Mouse (Mus musculus): ENCODE results near the gene Igflr1.

Igflr1 gene

GRCm38 (mm10) chr7:30553810-30554584 lies 11.2 kb upstream of the Igflr1 start:
- peak; percentile 67 for DNase-seq

GRCm38 (mm10) chr7:30556894-30557536 lies 8.2 kb upstream of the Igflr1 start:
- no peak for DNase-seq

- DNase-seq = peak; percentile 45
Measured at GRCm38 (mm10) chr7:30557901-30558514, 7.2 kb upstream of the Igflr1 start.

GRCm38 (mm10) chr7:30558656-30559442 lies 6.4 kb upstream of the Igflr1 start:
- peak; percentile 54 for DNase-seq

- DNase-seq = peak; percentile 100
Measured at GRCm38 (mm10) chr7:30559443-30559954, 5.7 kb upstream of the Igflr1 start, which contains the start of gene Lin37. Lin37 (minus strand) TSS chr7:30559838.

- DNase-seq = peak; percentile 61
Measured at GRCm38 (mm10) chr7:30560296-30560695, 4.9 kb upstream of the Igflr1 start.

- DNase-seq = no peak
Measured at GRCm38 (mm10) chr7:30562526-30563116, 2.6 kb upstream of the Igflr1 start.

- DNase-seq = peak; percentile 97
Measured at GRCm38 (mm10) chr7:30563117-30563905, 1.9 kb upstream of the Igflr1 start, which contains the start of the genes U2af1l4, Gm49396 and Psenen. U2af1l4 (plus strand) TSS chr7:30563301. Gm49396 (plus strand) TSS chr7:30563344. Psenen (minus strand) TSS chr7:30563627.

- no peak for DNase-seq
Measured at GRCm38 (mm10) chr7:30563906-30564280, 1.3 kb upstream of the Igflr1 start.

GRCm38 (mm10) chr7:30566033-30566432 lies 806 bp downstream of the Igflr1 start:
- peak; percentile 38 for DNase-seq

GRCm38 (mm10) chr7:30567555-30567954 lies 2.3 kb downstream of the Igflr1 start:
- DNase-seq = peak; percentile 29

GRCm38 (mm10) chr7:30572389-30572788 lies 7.2 kb downstream of the Igflr1 start:
- no peak for DNase-seq

GRCm38 (mm10) chr7:30572969-30573368 lies 7.7 kb downstream of the Igflr1 start:
- DNase-seq = peak; percentile 88

- no peak for DNase-seq
Measured at GRCm38 (mm10) chr7:30579950-30580349, 14.7 kb downstream of the Igflr1 start.

- DNase-seq = no peak
Measured at GRCm38 (mm10) chr7:30581547-30581946, 16.3 kb downstream of the Igflr1 start.

- DNase-seq = no peak
Measured at GRCm38 (mm10) chr7:30584339-30584738, 19.1 kb downstream of the Igflr1 start.

GRCm38 (mm10) chr7:30585170-30585569 lies 19.9 kb downstream of the Igflr1 start:
- no peak for DNase-seq

GRCm38 (mm10) chr7:30586455-30587020 lies 21.3 kb downstream of the Igflr1 start:
- no peak for DNase-seq

- DNase-seq = peak; percentile 71
Measured at GRCm38 (mm10) chr7:30587842-30588667, 22.8 kb downstream of the Igflr1 start.

All from cerebellum, adult 9-10 months (tissue).